Mouse (Mus musculus): Measurements from ENCODE around the gene Shox2. TPM values are rescaled to one million over a fixed set of nuclear protein-coding genes. Genes with fewer than 3 reads are reported as not detected.

The Shox2 gene
- polyA plus RNA-seq, 1 experiment from 2014 or later = 33.9 TPM

GRCm38 (mm10) chr3:66977811-66978456 lies 3.6 kb downstream of the Shox2 start:
- Histone ChIP-seq H3K36me3 (no peaks in the 10 kb centered on the region), H3K27me3 (peaks cover 77% of the 10 kb centered on the region), H3K27ac (peak overlapping the region; percentile 72), H3K9ac (no peak overlapping the region), H3K4me2 (peak overlapping the region; percentile 46; the same call in 1 of the 2 replicates), H3K4me3 (peak overlapping the region; percentile 62), H3K4me1 (peaks cover 36% of the 10 kb centered on the region), H3K9me3 (no peaks in the 10 kb centered on the region)
- 5% methylated on average over 25 of the region's 25 CpGs for WGBS
- ATAC-seq (ENCODE audit: insufficient number of reproducible peaks, low FRiP score, low TSS enrichment, low read depth) = no peak

GRCm38 (mm10) chr3:66976889-66977615 lies 4.5 kb downstream of the Shox2 start:
- Histone ChIP-seq H3K27me3 (peaks cover 75% of the 10 kb centered on the region), H3K4me3 (peak overlapping the region; percentile 62), H3K4me2 (no peak overlapping the region), H3K9me3 (no peaks in the 10 kb centered on the region), H3K36me3 (no peaks in the 10 kb centered on the region), H3K4me1 (peaks cover 29% of the 10 kb centered on the region), H3K27ac (0 out of 2 replicates have a peak overlapping the region, but pooled peaks have one; percentile 72), H3K9ac (no peak overlapping the region)
- no peak for ATAC-seq (ENCODE audit: insufficient number of reproducible peaks, low FRiP score, low TSS enrichment, low read depth)
- 15% methylated on average over 13 of the region's 13 CpGs for WGBS

DNA sequence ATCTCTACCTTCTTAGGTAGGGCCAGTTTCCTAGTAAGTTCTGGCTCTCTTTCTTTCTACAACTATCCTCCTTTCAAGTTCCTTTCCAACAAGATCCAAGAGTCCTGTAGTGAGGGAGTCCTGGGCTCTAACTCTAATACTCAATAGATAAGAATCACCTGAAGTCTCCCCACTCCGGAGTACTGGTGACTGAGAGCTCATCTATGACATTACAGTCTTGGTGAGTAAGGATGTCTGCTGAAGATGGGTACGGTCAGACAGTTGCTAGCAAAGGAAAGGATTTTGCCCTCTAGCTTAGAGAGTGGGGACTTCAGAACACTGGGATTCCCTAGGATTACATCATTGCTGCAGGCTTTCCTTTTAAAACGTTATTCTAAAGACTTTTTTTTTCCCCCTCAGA lies 7.1 kb downstream of the Shox2 start:
- no peaks in the 10 kb centered on the region for H3K9me3 ChIP-seq
- no peak overlapping the region for H3K4me3 ChIP-seq
- no peak overlapping the region for H3K4me2 ChIP-seq
- peaks cover 30% of the 10 kb centered on the region for H3K4me1 ChIP-seq
- peaks cover 77% of the 10 kb centered on the region for H3K27me3 ChIP-seq
- no peak for ATAC-seq (ENCODE audit: insufficient number of reproducible peaks, low FRiP score, low TSS enrichment, low read depth)
- 26% methylated on average over 3 of the region's 3 CpGs for WGBS
- H3K9ac ChIP-seq = no peak overlapping the region
- H3K36me3 ChIP-seq = no peaks in the 10 kb centered on the region
- no peak overlapping the region for H3K27ac ChIP-seq

DNA sequence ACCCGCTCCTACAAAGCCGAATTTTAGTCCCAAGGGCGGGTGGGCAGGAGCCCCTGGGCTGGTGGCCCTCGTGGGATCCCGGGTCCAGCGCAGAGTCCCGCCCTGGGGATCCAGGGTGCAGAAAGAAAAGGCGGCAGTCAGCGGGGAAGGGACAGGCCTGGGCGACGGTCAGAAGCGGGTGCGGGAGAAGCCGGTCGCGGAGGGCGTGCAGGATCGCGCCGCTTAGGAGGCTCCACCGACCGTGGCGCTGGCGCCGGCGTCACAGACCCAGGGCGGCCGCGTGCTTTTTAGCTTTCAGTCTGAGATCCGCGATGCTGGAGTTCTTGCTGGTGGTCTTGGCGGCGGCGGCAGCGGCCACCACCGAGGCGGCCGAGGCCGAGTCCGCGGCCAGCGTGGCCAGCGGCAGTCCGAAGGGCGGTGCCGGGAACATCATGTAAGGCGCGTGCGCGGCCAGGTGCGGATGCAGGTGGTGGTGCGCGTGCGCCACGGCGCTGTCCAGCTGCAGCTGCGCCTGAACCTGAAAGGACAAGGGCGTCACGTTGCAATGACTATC lies 8.1 kb downstream of the Shox2 start:
- peaks cover 66% of the 10 kb centered on the region for H3K27me3 ChIP-seq
- peak overlapping the region; percentile 73 for H3K4me2 ChIP-seq
- H3K9ac ChIP-seq = peak overlapping the region; percentile 11; the same call in 1 of the 2 replicates
- 0 out of 2 replicates have a peak, but pooled peaks have one; percentile 46 for ATAC-seq (ENCODE audit: insufficient number of reproducible peaks, low FRiP score, low TSS enrichment, low read depth)
- WGBS = 6% methylated on average over 59 of the region's 59 CpGs
- H3K4me3 ChIP-seq = peak overlapping the region; percentile 49
- H3K36me3 ChIP-seq = no peaks in the 10 kb centered on the region
- H3K27ac ChIP-seq = no peak overlapping the region
- H3K9me3 ChIP-seq = no peaks in the 10 kb centered on the region
- H3K4me1 ChIP-seq = peaks cover 24% of the 10 kb centered on the region

GRCm38 (mm10) chr3:66972191-66972950 lies 9.2 kb downstream of the Shox2 start:
- Histone ChIP-seq H3K9me3 (no peaks in the 10 kb centered on the region), H3K27ac (no peak overlapping the region), H3K36me3 (no peaks in the 10 kb centered on the region), H3K9ac (no peak overlapping the region), H3K4me1 (peaks cover 20% of the 10 kb centered on the region), H3K27me3 (peaks cover 64% of the 10 kb centered on the region), H3K4me3 (no peak overlapping the region), H3K4me2 (no peak overlapping the region)
- 30% methylated on average over 16 of the region's 16 CpGs for WGBS
- ATAC-seq (ENCODE audit: insufficient number of reproducible peaks, low FRiP score, low TSS enrichment, low read depth) = no peak

DNA sequence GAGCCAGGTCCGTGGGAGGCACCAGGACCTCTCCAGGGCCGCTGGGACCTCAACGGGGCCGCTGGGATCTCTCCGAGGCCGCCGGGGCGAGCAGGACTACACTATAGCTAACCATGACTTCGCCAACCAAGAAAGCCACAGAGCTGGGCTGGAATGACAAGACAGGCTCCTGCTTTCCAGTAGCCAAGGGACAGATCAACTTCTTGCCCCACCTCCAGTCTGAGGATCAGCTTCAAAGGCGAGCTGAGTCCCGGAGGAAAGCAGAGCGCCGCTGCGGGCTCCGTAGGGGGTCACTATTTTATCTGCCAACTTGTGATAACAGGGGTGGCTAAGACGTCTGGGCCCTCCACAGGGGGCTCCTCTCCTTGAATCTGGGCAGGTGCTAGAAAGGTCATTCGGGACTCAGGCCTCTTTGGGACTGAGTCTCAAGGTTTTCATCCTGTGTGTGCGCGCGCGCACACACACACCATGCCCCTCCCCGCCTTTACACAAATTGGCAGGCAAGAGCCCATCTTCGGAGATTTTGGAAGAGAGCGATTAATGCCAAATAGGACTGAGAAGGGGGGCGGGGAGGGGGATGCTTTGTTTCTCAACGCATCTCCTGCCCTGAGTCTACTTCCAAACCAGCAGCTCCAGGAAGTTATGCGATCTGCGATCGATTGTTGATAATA lies 10.8 kb downstream of the Shox2 start:
- H3K27me3 ChIP-seq = peaks cover 58% of the 10 kb centered on the region
- H3K9me3 ChIP-seq = no peaks in the 10 kb centered on the region
- H3K4me3 ChIP-seq = peak overlapping the region; percentile 7; the same call in 1 of the 2 replicates
- H3K9ac ChIP-seq = no peak overlapping the region
- WGBS = 9% methylated on average over 29 of the region's 29 CpGs
- peaks cover 20% of the 10 kb centered on the region for H3K4me1 ChIP-seq
- H3K4me2 ChIP-seq = peak overlapping the region; percentile 19; the same call in 1 of the 2 replicates
- no peaks in the 10 kb centered on the region for H3K36me3 ChIP-seq
- no peak overlapping the region for H3K27ac ChIP-seq
- ATAC-seq (ENCODE audit: insufficient number of reproducible peaks, low FRiP score, low TSS enrichment, low read depth) = no peak

- H3K27me3 ChIP-seq = peaks cover 58% of the 10 kb centered on the region
- peaks cover 20% of the 10 kb centered on the region for H3K4me1 ChIP-seq
- 13% methylated on average over 10 of the region's 10 CpGs for WGBS
- H3K9me3 ChIP-seq = no peaks in the 10 kb centered on the region
- no peak overlapping the region for H3K9ac ChIP-seq
- peak overlapping the region; percentile 17; the same call in 1 of the 2 replicates for H3K27ac ChIP-seq
- ATAC-seq (ENCODE audit: insufficient number of reproducible peaks, low FRiP score, low TSS enrichment, low read depth) = no peak
- 0 out of 2 replicates have a peak overlapping the region, but pooled peaks have one; percentile 19 for H3K4me2 ChIP-seq
- H3K4me3 ChIP-seq = no peak overlapping the region
- no peaks in the 10 kb centered on the region for H3K36me3 ChIP-seq
Observed at GRCm38 (mm10) chr3:66970261-66970660, 11.3 kb downstream of the Shox2 start.

DNA sequence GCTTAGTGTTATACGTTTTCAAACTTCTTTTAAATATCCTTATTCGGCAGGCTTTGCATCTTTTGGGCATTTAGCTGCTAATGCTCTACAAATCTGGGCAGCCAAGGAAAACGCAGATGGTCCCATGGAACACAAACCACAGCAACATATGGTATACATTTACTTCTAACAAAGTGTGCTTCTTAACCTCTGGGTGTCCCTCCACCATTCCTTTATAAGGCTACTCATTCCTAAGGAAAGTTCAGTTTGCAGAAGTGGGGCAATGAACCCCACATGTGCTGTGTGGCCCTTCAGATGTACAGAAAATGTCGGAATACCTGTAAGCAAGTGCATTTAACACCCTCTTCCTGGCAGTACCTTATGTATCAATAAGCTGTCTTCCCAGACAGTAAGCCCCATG lies 14.1 kb downstream of the Shox2 start:
- Histone ChIP-seq H3K27ac (no peak overlapping the region), H3K36me3 (no peaks in the 10 kb centered on the region), H3K4me2 (no peak overlapping the region), H3K9me3 (no peaks in the 10 kb centered on the region), H3K9ac (no peak overlapping the region), H3K27me3 (peaks cover 36% of the 10 kb centered on the region), H3K4me1 (peaks cover 10% of the 10 kb centered on the region), H3K4me3 (no peak overlapping the region)
- 30% methylated on average over 4 of the region's 4 CpGs for WGBS
- no peak for ATAC-seq (ENCODE audit: insufficient number of reproducible peaks, low FRiP score, low TSS enrichment, low read depth)

DNA sequence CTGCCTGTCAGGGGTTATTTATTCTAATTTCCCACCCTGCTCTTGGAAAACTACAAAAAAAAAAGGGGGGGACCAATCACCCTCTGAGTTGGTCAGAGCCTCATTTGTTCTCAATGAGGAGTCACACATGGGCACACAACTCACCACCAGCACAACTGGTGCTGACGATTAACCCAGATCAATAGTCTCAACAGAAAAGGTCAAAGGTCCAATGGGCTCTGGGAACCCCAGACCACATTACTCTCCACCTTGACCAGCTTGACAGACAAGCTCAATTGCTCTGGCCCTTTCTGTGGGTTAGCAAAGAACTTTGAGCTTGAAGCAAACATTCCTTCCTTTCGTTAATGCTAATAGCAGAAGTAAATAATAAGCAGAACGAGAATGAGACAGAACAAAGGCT lies 16.7 kb downstream of the Shox2 start:
- peaks cover 14% of the 10 kb centered on the region for H3K27me3 ChIP-seq
- H3K27ac ChIP-seq = no peak overlapping the region
- no peak overlapping the region for H3K4me3 ChIP-seq
- whole genome bisulfite sequencing = 44% methylated on average over 3 of the region's 3 CpGs
- H3K9ac ChIP-seq = no peak overlapping the region
- no peaks in the 10 kb centered on the region for H3K4me1 ChIP-seq
- no peaks in the 10 kb centered on the region for H3K9me3 ChIP-seq
- ATAC-seq (ENCODE audit: insufficient number of reproducible peaks, low FRiP score, low TSS enrichment, low read depth) = no peak
- no peak overlapping the region for H3K4me2 ChIP-seq
- H3K36me3 ChIP-seq = no peaks in the 10 kb centered on the region

- 60% methylated on average over 5 of the region's 5 CpGs for WGBS
- no peaks in the 10 kb centered on the region for H3K27me3 ChIP-seq
Observed at GRCm38 (mm10) chr3:66959972-66960371, 21.6 kb downstream of the Shox2 start.

GRCm38 (mm10) chr3:66955126-66955525 lies 26.4 kb downstream of the Shox2 start:
- ATAC-seq (ENCODE audit: insufficient number of reproducible peaks, low FRiP score, low TSS enrichment, low read depth) = no peak
- H3K4me2 ChIP-seq = no peak overlapping the region
- H3K36me3 ChIP-seq = no peaks in the 10 kb centered on the region
- H3K27me3 ChIP-seq = no peaks in the 10 kb centered on the region
- H3K27ac ChIP-seq = no peak overlapping the region
- no peaks in the 10 kb centered on the region for H3K4me1 ChIP-seq
- WGBS = 63% methylated on average over 2 of the region's 2 CpGs
- H3K4me3 ChIP-seq = no peak overlapping the region
- no peak overlapping the region for H3K9ac ChIP-seq
- H3K9me3 ChIP-seq = no peaks in the 10 kb centered on the region

More at GRCm38 (mm10) chr3:66959972-66960371, 21.6 kb downstream of the Shox2 start:
- H3K9me3 ChIP-seq = no peaks in the 10 kb centered on the region
- H3K36me3 ChIP-seq = no peaks in the 10 kb centered on the region
- no peak overlapping the region for H3K4me3 ChIP-seq
- ATAC-seq (ENCODE audit: insufficient number of reproducible peaks, low FRiP score, low TSS enrichment, low read depth) = no peak
- H3K27ac ChIP-seq = no peak overlapping the region
- no peak overlapping the region for H3K9ac ChIP-seq
- H3K4me2 ChIP-seq = no peak overlapping the region
- H3K4me1 ChIP-seq = no peaks in the 10 kb centered on the region
